Mouse (Mus musculus) layer of hippocampus, adult 18-20 months (tissue): Measurements from ENCODE around the gene Gsg1. TPM values are rescaled to one million over a fixed set of nuclear protein-coding genes. Genes with fewer than 3 reads are reported as not detected.

Source experiments
- DNase-seq, 2 experiments: peaks; one replicate each; pipeline ENCODE4 v3.0.0; 2022; ENCODE audit warnings: low spot score in 2 of 2
- long read RNA-seq: library from polyadenylated mRNA; stranded (forward); transcript quantifications from one replicate; pipeline ENCODE4 v2.0.0, GENCODE M21; 2021
- total RNA-seq, 2 experiments: library from RNA; stranded (reverse); gene quantifications; 2 replicates each; pipeline ENCODE4 v1.2.3; 2021

Gsg1 gene
- total RNA-seq, result not detected
- long read RNA-seq, partial matches to known transcripts, result 0 of 1 reads
- long read RNA-seq, other reads (novel, unspliced or antisense), result 1 of 1 reads

DNA sequence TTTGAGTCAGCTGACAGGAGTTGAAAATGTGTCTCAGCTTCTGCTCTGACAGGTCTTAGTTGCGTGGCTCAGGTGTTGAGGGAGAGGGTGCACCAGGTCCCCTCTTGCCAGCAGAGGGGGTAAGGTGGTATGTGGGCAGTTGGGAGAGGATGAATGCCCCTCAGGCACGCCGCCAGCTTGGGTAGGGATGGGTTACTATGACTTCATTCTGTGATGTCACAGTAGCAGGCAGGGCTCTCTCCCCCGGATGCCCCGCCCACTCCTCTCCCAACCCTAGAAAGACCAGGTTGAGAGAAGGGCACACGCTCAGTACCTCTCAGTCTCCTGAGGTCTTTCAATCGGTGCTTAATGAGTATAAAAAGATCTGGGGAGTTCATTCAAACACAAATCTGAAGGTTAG lies at the start of gene Gsg1:
Gene Gsg1, minus strand, starts transcription at position 199 of the 400 bp plus-strand sequence.
- no peak for DNase-seq

- no peak for DNase-seq
These were observed 48.4 kb upstream of the Gsg1 start for GRCm38 (mm10) chr6:135302421-135303125.

GRCm38 (mm10) chr6:135300469-135300868 lies 46.3 kb upstream of the Gsg1 start:
- DNase-seq, result no peak

- no peak for DNase-seq
These were observed 44.9 kb upstream of the Gsg1 start for GRCm38 (mm10) chr6:135299024-135299550.

GRCm38 (mm10) chr6:135297570-135297969 lies 43.4 kb upstream of the Gsg1 start:
- DNase-seq, result no peak

DNA sequence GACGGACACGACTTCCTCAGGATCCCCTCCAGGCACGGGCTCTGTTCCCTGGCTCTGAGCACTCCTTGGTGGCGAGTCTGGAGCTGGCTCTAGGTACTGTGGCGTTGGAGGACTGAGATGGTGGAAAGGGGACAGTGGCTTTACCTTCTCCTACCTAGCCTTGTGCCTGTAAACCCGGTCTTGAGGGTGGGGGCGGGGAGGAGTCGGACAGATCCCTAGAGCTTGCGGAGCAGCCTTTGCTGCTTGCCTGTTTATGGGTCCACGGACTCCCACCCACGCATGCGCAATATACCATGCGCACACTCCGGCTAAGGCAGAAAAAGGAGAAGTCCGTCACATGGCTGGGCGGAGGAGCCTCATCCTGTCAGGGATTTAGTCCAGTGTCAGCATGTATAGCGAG lies 42.1 kb upstream of the Gsg1 start:
- peak in 1 of 2 experiments; percentile 13 for DNase-seq

DNA sequence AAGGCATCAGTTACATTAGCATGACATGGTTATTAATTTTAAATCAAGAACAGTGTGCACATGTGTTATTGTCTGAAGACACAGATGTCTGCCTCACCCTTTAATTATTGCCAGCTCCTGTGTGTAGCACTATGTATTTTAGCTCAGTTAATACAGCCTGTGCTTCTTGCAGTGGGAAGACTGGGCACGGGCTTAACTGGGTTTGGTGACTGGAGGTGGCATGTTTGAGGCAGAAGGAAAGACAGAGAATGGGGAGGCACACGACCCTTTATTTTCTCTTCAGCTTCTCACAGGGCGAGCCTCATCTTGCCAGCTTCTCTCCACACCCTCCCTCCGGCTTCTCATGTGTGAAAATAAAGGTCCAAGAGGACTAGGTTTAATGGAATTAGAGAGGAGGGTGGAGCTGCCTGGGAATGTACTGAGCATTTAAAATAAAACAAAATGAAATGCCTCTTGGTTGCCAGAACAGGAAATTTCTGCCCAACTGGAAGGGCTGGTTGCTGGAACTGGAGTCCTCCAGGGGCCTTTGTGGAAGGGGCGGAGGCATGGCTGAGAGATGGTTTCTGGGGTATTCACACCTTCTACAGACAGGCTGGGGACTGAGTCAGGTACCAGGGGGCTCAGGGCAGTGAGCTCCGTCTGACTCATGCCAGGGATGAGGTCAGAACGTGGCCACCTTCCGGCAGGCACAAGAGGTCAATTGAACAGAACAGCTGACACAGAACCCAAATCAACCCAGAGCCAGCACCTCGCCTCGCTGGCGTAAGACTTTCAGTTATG lies 41.1 kb upstream of the Gsg1 start:
- peak in 1 of 2 experiments; percentile 59 for DNase-seq

DNA sequence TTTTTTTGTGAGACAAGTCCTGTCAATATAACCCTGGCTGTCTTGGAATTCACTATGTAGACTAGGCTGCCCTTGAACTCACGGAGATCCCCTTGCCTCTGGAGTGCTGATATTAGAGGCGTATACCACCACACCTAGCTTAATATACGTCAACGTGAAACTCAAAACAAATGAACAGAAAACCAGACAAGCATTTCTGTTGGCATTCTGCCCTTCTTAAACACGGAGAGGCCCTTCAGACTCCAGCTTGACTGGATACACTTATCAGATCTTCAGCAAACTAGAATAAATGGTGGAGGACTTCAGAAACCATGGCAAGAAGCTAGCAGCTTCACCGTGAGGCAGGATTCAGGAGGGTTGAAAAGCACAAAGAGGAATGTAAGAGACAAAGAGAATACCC lies 40.0 kb upstream of the Gsg1 start:
- no peak for DNase-seq

GRCm38 (mm10) chr6:135292391-135292790 lies 38.2 kb upstream of the Gsg1 start:
- DNase-seq, result no peak

- no peak for DNase-seq
These were observed 25.7 kb upstream of the Gsg1 start for GRCm38 (mm10) chr6:135279856-135280255.

GRCm38 (mm10) chr6:135279286-135279685 lies 25.1 kb upstream of the Gsg1 start:
- no peak for DNase-seq

DNA sequence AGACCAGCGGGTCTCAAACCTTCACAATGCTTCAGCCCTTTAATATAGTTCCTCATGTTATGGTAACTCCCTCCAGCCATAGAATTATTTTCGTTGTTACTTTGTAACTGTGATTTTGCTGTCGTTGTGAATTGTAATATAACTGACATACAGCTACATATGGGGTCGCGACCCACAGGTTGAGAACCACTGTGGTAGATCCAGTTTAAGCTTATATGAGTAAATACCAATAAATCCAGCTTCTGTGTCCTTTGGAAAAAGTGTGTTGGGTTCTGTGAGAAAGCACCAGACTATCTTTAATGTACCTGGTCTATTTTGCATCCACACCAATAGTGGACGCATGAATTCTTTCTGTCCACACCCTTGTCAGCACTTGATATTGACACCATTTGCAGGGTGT lies 24.2 kb upstream of the Gsg1 start:
- DNase-seq, result no peak

DNA sequence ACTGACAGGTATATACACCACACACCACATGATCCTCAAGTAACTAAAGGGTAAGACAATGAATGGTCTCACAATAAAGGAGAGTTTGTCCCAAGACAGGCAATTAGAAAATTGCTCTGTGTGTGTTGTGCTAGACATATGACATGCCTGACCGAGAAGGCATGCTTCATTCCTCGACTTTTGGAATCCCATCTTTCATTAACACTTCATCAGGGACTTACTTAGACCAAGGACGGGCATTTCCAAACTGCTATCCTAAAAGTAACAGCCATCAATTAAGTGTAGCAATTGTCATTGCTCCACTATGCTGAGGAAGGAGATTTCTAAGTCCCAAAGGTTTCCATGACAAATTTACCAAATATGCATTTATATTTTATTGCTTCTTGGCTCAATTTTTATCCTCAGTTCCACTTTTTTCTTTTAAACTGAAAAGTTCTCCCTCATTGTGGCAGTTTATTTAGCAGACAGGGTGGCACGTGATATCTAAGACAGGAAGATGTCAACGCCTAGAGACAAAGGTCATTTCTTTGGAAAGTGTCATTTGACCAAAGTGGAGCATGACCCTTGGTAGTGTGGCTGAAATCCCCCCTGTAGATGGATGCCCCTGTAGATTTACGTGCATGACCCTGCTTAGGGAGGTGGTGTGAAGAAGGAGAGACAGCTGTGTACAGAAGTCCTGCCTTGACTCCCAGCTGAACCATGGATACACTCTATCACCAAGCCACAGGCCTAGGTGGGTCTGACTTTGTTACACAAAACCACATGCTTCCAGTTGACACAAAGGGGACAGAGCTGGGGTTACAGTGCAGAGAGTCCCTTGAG lies 22.5 kb upstream of the Gsg1 start:
- DNase-seq, result no peak

DNA sequence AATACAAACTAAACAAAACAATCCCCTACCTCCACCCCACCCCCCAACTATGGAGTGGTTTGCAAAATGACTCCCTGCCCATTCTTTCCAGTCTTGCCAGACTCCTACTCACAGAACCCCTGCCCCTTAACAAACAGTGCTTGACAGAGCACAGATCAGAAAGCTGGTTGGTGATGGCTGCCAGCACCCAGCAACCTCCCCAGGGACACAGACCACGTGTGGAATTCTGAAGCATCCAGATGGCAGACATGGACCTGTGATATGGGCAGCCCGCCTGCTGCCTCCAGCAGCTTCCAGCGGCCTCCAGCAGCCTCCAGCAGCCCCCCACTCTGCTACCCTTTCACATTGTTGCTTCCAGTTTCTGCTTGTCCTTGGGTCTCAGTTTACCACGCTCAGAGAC lies 21.1 kb upstream of the Gsg1 start:
- no peak for DNase-seq

DNA sequence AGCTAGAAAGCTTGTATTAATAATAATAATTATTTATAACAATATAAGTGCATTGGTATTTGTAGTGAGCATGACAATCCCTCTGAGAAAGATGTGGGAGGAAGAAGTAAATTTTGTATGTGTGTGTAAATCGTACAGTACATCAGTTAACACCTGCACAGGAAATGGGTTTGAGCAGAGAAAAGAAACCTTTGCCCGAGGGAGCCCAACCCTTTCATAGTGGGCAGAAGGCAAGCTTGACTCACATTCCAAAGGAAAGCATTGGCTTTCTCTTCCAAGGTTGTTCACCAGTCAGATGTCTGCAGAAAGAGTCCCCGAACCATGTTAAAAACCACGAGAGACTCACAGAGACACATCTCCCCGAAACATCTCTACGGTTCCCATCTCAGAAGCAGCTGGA lies 18.9 kb upstream of the Gsg1 start:
- DNase-seq, result no peak

DNA sequence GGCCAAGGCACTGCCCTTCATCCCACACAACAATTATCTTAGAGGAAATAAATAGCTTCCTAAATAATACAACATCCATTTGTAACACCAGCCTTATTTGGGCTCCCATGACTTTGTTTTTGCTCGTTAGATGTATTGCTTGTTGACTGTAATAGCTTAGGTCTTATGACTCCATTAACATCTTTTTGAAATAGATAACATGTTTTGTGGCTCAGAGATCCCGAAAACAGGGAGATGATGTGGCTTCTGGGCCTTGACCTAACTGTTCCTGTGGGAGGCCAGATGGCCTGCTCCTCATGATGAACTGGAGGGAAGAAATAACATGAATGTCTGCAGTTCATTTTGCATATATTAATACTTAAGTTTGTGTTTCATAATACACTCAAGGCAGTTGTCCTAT lies 17.6 kb upstream of the Gsg1 start:
- DNase-seq, result no peak

- no peak for DNase-seq
These were observed 15.5 kb upstream of the Gsg1 start for GRCm38 (mm10) chr6:135269626-135270025.

DNA sequence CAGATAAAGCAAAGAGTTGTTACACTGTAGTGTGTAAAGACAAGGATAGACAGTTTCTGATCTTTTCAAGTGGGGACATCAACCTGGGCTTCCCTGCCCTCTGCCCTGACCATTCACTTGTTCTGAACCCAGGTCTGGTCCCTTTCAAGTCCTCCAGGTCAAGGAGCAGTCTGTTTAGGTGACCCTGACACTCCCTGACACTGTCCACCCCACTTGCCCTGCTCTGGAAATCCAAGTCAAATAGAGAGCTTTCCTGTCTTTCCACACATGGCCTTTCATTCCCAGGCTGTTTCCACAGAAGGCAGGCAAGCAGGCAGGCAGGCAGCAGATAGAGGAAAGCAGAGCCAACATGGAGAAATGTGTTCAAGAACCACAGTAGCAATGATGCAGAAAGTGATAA lies 14.2 kb upstream of the Gsg1 start:
- no peak for DNase-seq

GRCm38 (mm10) chr6:135267221-135267620 lies 13.1 kb upstream of the Gsg1 start:
- DNase-seq, result no peak

GRCm38 (mm10) chr6:135266056-135266455 lies 11.9 kb upstream of the Gsg1 start:
- DNase-seq, result no peak

- no peak for DNase-seq
These were observed 10.0 kb upstream of the Gsg1 start for GRCm38 (mm10) chr6:135264136-135264535.
